Mouse (Mus musculus) heart, embryonic 12.5 days (tissue): ENCODE results near the gene Ddx28. TPM values are rescaled to one million over a fixed set of nuclear protein-coding genes. Genes with fewer than 3 reads are reported as not detected.
"Not testable (repeated sequence)": the region's sequence is repeated elsewhere in the genome, so short reads cannot be mapped to it uniquely, and the experiment has no call there.

Experiments used
- ATAC-seq: fragments of 200-750 bp; cut with Nextera tagmentation; 2 replicates; pipeline ENCODE4 v1.8.0; 2017; ENCODE audit warnings: moderate TSS enrichment, moderate library complexity; ENCODE audit not compliant: insufficient number of reproducible peaks, low FRiP score
- H3K27ac ChIP-seq: fragments of 300-500 bp; sonication (generic); 2 replicates; pipeline ENCODE4 v1.5.1; 2016; ENCODE audit warnings: mild to moderate bottlenecking, moderate library complexity; ENCODE audit not compliant: poor library complexity, severe bottlenecking
- H3K27me3 ChIP-seq: fragments of 300-500 bp; sonication (generic); replicated peaks from 2 replicates; pipeline ENCODE4 v1.6.1; 2016; ENCODE audit warnings: mild to moderate bottlenecking, moderate library complexity
- H3K36me3 ChIP-seq: fragments of 300-500 bp; sonication (generic); 2 replicates; pipeline ENCODE4 v1.6.1; 2016; ENCODE audit warnings: mild to moderate bottlenecking, moderate library complexity
- H3K4me1 ChIP-seq: fragments of 300-500 bp; sonication (generic); replicated peaks from 2 replicates; pipeline ENCODE4 v1.6.1; 2016; ENCODE audit warnings: mild to moderate bottlenecking
- H3K4me2 ChIP-seq: fragments of 300-500 bp; sonication (generic); 2 replicates; pipeline ENCODE4 v1.6.1; 2016; ENCODE audit warnings: mild to moderate bottlenecking, moderate library complexity
- H3K4me3 ChIP-seq: fragments of 300-500 bp; sonication (generic); 2 replicates; pipeline ENCODE4 v1.5.1; 2016; ENCODE audit warnings: mild to moderate bottlenecking
- H3K9ac ChIP-seq: fragments of 300-500 bp; sonication (generic); 2 replicates; pipeline ENCODE4 v1.6.1; 2016; ENCODE audit warnings: mild to moderate bottlenecking, moderate library complexity
- H3K9me3 ChIP-seq: fragments of 300-500 bp; sonication (generic); replicated peaks from 2 replicates; pipeline ENCODE4 v1.6.1; 2016; ENCODE audit warnings: mild to moderate bottlenecking, moderate library complexity
- WGBS: fragments of 180-500 bp; shearing (Covaris S2); methylation state at CpG from one replicate; pipeline ENCODE4 v1.1.7; 2016; 5-methylcytosine and 5-hydroxymethylcytosine counted together
- polyA plus RNA-seq: library from polyadenylated mRNA; unstranded; fragments of >200 nt; fragmentation: Nextera tagmentation; extraction: Ambion mirVana; gene quantifications from 2 replicates; pipeline ENCODE4 v1.2.1, GENCODE M21; 2016

The Ddx28 gene
- polyA plus RNA-seq, 1 experiment from 2014 or later: 12.7 TPM

GRCm38 (mm10) chr8:106012203-106012602 is 521 bp upstream of the Ddx28 start:
- not testable (repeated sequence) for H3K9me3 ChIP-seq, ATAC-seq, H3K27me3 ChIP-seq, H3K27ac ChIP-seq
- WGBS: 75% methylated on average over 8 of the region's 8 CpGs
- H3K4me2 ChIP-seq: peak overlapping the region; percentile 96
- H3K9ac ChIP-seq: peak overlapping the region; percentile 90; the same call in 1 of the 2 replicates
- H3K4me3 ChIP-seq: peak overlapping the region; percentile 87
- peaks cover 16% of the 10 kb centered on the region for H3K4me1 ChIP-seq
- peaks cover 13% of the 10 kb centered on the region; the same call in 1 of the 2 replicates for H3K36me3 ChIP-seq

GRCm38 (mm10) chr8:106010748-106011642 is 687 bp downstream of the Ddx28 start:
- Histone ChIP-seq H3K27ac (peak overlapping the region; percentile 40; the same call in 1 of the 2 replicates), H3K9ac (peak overlapping the region; percentile 90), H3K4me1 (peaks cover 16% of the 10 kb centered on the region), H3K4me2 (peak overlapping the region; percentile 96), H3K27me3 (no peaks in the 10 kb centered on the region), H3K4me3 (peak overlapping the region; percentile 87), H3K9me3 (no peaks in the 10 kb centered on the region), H3K36me3 (peaks cover 4% of the 10 kb centered on the region; the same call in 1 of the 2 replicates)
- ATAC-seq: peak; percentile 92
- 1% methylated on average over 74 of the region's 74 CpGs for WGBS

- H3K9me3 ChIP-seq, H3K36me3 ChIP-seq, H3K27me3 ChIP-seq, H3K4me2 ChIP-seq, H3K9ac ChIP-seq, H3K4me3 ChIP-seq, H3K27ac ChIP-seq, ATAC-seq: not testable (repeated sequence)
- WGBS: 62% methylated on average over 3 of the region's 3 CpGs
- peaks cover 16% of the 10 kb centered on the region for H3K4me1 ChIP-seq
These were observed 3.8 kb downstream of the Ddx28 start for GRCm38 (mm10) chr8:106007891-106008290.

- H3K9ac ChIP-seq: no peak overlapping the region
- no peak overlapping the region for H3K4me3 ChIP-seq
- 69% methylated on average over 3 of the region's 3 CpGs for WGBS
- no peaks in the 10 kb centered on the region for H3K9me3 ChIP-seq
- no peaks in the 10 kb centered on the region for H3K27me3 ChIP-seq
- H3K4me1 ChIP-seq: peaks cover 16% of the 10 kb centered on the region
- H3K4me2 ChIP-seq: no peak overlapping the region
- H3K27ac ChIP-seq: no peak overlapping the region
- H3K36me3 ChIP-seq: no peaks in the 10 kb centered on the region
- ATAC-seq: no peak
These were observed 4.5 kb downstream of the Ddx28 start for GRCm38 (mm10) chr8:106007135-106007534.

- H3K9me3 ChIP-seq: no peaks in the 10 kb centered on the region
- H3K4me2 ChIP-seq: no peak overlapping the region
- no peak for ATAC-seq
- no peak overlapping the region for H3K27ac ChIP-seq
- no peak overlapping the region for H3K4me3 ChIP-seq
- 86% methylated on average over 4 of the region's 4 CpGs for WGBS
- no peaks in the 10 kb centered on the region for H3K27me3 ChIP-seq
- H3K4me1 ChIP-seq: peaks cover 13% of the 10 kb centered on the region
- no peaks in the 10 kb centered on the region for H3K36me3 ChIP-seq
- H3K9ac ChIP-seq: no peak overlapping the region
These were observed 5.3 kb downstream of the Ddx28 start for GRCm38 (mm10) chr8:106006413-106006812.

GRCm38 (mm10) chr8:106005875-106006274 is 5.8 kb downstream of the Ddx28 start, which contains the start of gene Dpep2nb:
Dpep2nb (minus strand) TSS chr8:106005975.
- 71% methylated on average over 4 of the region's 4 CpGs for WGBS
- no peak within 1 kb of the TSS for H3K4me3 ChIP-seq
- H3K4me2 ChIP-seq: no peak within 1 kb of the TSS
- no peak for ATAC-seq
- H3K9ac ChIP-seq: no peak within 1 kb of the TSS
- no peaks in the 10 kb centered on the region for H3K9me3 ChIP-seq
- no peak within 1 kb of the TSS for H3K27ac ChIP-seq
- H3K4me1 ChIP-seq: peaks cover 13% of the 10 kb centered on the region
- H3K36me3 ChIP-seq: no peaks in the 10 kb centered on the region
- H3K27me3 ChIP-seq: no peaks in the 10 kb centered on the region

- WGBS: 74% methylated on average over 8 of the region's 8 CpGs
- H3K27me3 ChIP-seq: no peaks in the 10 kb centered on the region
- no peaks in the 10 kb centered on the region for H3K36me3 ChIP-seq
- H3K4me3 ChIP-seq: no peak overlapping the region
- H3K9me3 ChIP-seq: no peaks in the 10 kb centered on the region
- no peak overlapping the region for H3K4me2 ChIP-seq
- H3K27ac ChIP-seq: no peak overlapping the region
- peaks cover 2% of the 10 kb centered on the region for H3K4me1 ChIP-seq
- no peak for ATAC-seq
- no peak overlapping the region for H3K9ac ChIP-seq
These were observed 7.0 kb downstream of the Ddx28 start for GRCm38 (mm10) chr8:106004538-106005207.

- H3K4me2 ChIP-seq: no peak overlapping the region
- H3K27me3 ChIP-seq: no peaks in the 10 kb centered on the region
- 70% methylated on average over 4 of the region's 4 CpGs for WGBS
- H3K27ac ChIP-seq: no peak overlapping the region
- H3K4me3 ChIP-seq: no peak overlapping the region
- ATAC-seq: no peak
- no peaks in the 10 kb centered on the region for H3K36me3 ChIP-seq
- no peaks in the 10 kb centered on the region for H3K4me1 ChIP-seq
- no peak overlapping the region for H3K9ac ChIP-seq
- no peaks in the 10 kb centered on the region for H3K9me3 ChIP-seq
These were observed 9.8 kb downstream of the Ddx28 start for GRCm38 (mm10) chr8:106001908-106002307.

GRCm38 (mm10) chr8:105998971-105999370 is 12.7 kb downstream of the Ddx28 start:
- WGBS: 78% methylated on average over 2 of the region's 2 CpGs
- Histone ChIP-seq H3K9me3 (no peaks in the 10 kb centered on the region), H3K36me3 (no peaks in the 10 kb centered on the region), H3K4me3 (no peak overlapping the region), H3K9ac (no peak overlapping the region), H3K4me1 (no peaks in the 10 kb centered on the region), H3K27me3 (peaks cover 6% of the 10 kb centered on the region), H3K27ac (no peak overlapping the region), H3K4me2 (no peak overlapping the region)
- no peak for ATAC-seq

- no peak for ATAC-seq
- Histone ChIP-seq H3K36me3 (no peaks in the 10 kb centered on the region), H3K4me2 (no peak overlapping the region), H3K27ac (no peak overlapping the region), H3K9me3 (no peaks in the 10 kb centered on the region), H3K9ac (no peak overlapping the region), H3K4me3 (no peak overlapping the region), H3K4me1 (no peaks in the 10 kb centered on the region), H3K27me3 (peaks cover 6% of the 10 kb centered on the region)
- 65% methylated on average over 7 of the region's 7 CpGs for WGBS
These were observed 15.3 kb downstream of the Ddx28 start for GRCm38 (mm10) chr8:105996359-105996758.

GRCm38 (mm10) chr8:105993226-105993625 is 18.5 kb downstream of the Ddx28 start:
- Histone ChIP-seq H3K4me3 (no peak overlapping the region), H3K9me3 (no peaks in the 10 kb centered on the region), H3K9ac (no peak overlapping the region), H3K27me3 (peaks cover 6% of the 10 kb centered on the region), H3K4me1 (0 out of 2 replicates have a peak, but pooled peaks cover 8% of the 10 kb centered on the region), H3K27ac (no peak overlapping the region), H3K36me3 (no peaks in the 10 kb centered on the region), H3K4me2 (no peak overlapping the region)
- 65% methylated on average over 4 of the region's 4 CpGs for WGBS
- ATAC-seq: no peak
